Mouse (Mus musculus): Measurements from ENCODE around the gene Gm49416. TPM values are rescaled to one million over a fixed set of nuclear protein-coding genes. Genes with fewer than 3 reads are reported as not detected.

Gm49416 gene
- polyA plus RNA-seq, 1 experiment from 2014 or later: not detected

- peak overlapping the region; percentile 93 for H3K4me2 ChIP-seq (ENCODE audit: low read depth, low read length, severe bottlenecking)
- no peaks in the 10 kb centered on the region for H3K9me3 ChIP-seq (ENCODE audit: control insufficient read depth, low read length)
- H3K36me3 ChIP-seq (ENCODE audit: control insufficient read depth, insufficient read depth, low read length): peaks cover 7% of the 10 kb centered on the region
- peak overlapping the region; percentile 77 for H3K9ac ChIP-seq (ENCODE audit: low read length)
- no peak for DNase-seq (ENCODE audit: low spot score)
- H3K27ac ChIP-seq (ENCODE audit: low read depth, low read length): peak overlapping the region; percentile 68
- no peak for ATAC-seq (replicated peaks; ENCODE audit: low FRiP score)
- peaks cover 4% of the 10 kb centered on the region; the same call in 1 of the 2 replicates for H3K4me1 ChIP-seq (replicated peaks; ENCODE audit: control insufficient read depth, insufficient read depth, low read length)
- H3K4me3 ChIP-seq (ENCODE audit: low read depth, low read length): peak overlapping the region; percentile 89
- no peaks in the 10 kb centered on the region for H3K27me3 ChIP-seq (ENCODE audit: control insufficient read depth, insufficient read depth, low read length)
- WGBS: 2% methylated on average over 6 of the region's 6 CpGs
Measured at GRCm38 (mm10) chr19:8920836-8921291, 32.1 kb downstream of the Gm49416 start.

- Histone ChIP-seq H3K9me3 (ENCODE audit: control insufficient read depth, low read length) (no peaks in the 10 kb centered on the region), H3K4me2 (ENCODE audit: low read depth, low read length, severe bottlenecking) (no peak overlapping the region), H3K4me1 (replicated peaks; ENCODE audit: control insufficient read depth, insufficient read depth, low read length) (peaks cover 4% of the 10 kb centered on the region; the same call in 1 of the 2 replicates), H3K27ac (ENCODE audit: low read depth, low read length) (no peak overlapping the region), H3K27me3 (ENCODE audit: control insufficient read depth, insufficient read depth, low read length) (no peaks in the 10 kb centered on the region), H3K9ac (ENCODE audit: low read length) (no peak overlapping the region), H3K36me3 (ENCODE audit: control insufficient read depth, insufficient read depth, low read length) (no peaks in the 10 kb centered on the region), H3K4me3 (ENCODE audit: low read depth, low read length) (no peak overlapping the region)
- WGBS: 77% methylated on average over 9 of the region's 9 CpGs
- no peak for ATAC-seq (replicated peaks; ENCODE audit: low FRiP score)
- DNase-seq (ENCODE audit: low spot score): no peak
Measured at GRCm38 (mm10) chr19:8921741-8922140, 33.0 kb downstream of the Gm49416 start.

GRCm38 (mm10) chr19:8926766-8927165, 38.0 kb downstream of the Gm49416 start:
- peaks cover 11% of the 10 kb centered on the region; the same call in 1 of the 2 replicates for H3K4me1 ChIP-seq (replicated peaks; ENCODE audit: control insufficient read depth, insufficient read depth, low read length)
- H3K27ac ChIP-seq (ENCODE audit: low read depth, low read length): no peak overlapping the region
- no peaks in the 10 kb centered on the region; the same call in 1 of the 2 replicates for H3K36me3 ChIP-seq (ENCODE audit: control insufficient read depth, insufficient read depth, low read length)
- no peak overlapping the region for H3K4me2 ChIP-seq (ENCODE audit: low read depth, low read length, severe bottlenecking)
- WGBS: 94% methylated on average over 2 of the region's 2 CpGs
- H3K9ac ChIP-seq (ENCODE audit: low read length): no peak overlapping the region
- H3K4me3 ChIP-seq (ENCODE audit: low read depth, low read length): no peak overlapping the region
- H3K27me3 ChIP-seq (ENCODE audit: control insufficient read depth, insufficient read depth, low read length): no peaks in the 10 kb centered on the region
- no peaks in the 10 kb centered on the region for H3K9me3 ChIP-seq (ENCODE audit: control insufficient read depth, low read length)
- DNase-seq (ENCODE audit: low spot score) (no peak), ATAC-seq (replicated peaks; ENCODE audit: low FRiP score) (no peak)

- no peaks in the 10 kb centered on the region for H3K9me3 ChIP-seq (ENCODE audit: control insufficient read depth, low read length)
- DNase-seq (ENCODE audit: low spot score) (no peak), ATAC-seq (replicated peaks; ENCODE audit: low FRiP score) (no peak)
- H3K36me3 ChIP-seq (ENCODE audit: control insufficient read depth, insufficient read depth, low read length): no peaks in the 10 kb centered on the region; the same call in 1 of the 2 replicates
- no peak overlapping the region for H3K9ac ChIP-seq (ENCODE audit: low read length)
- H3K27me3 ChIP-seq (ENCODE audit: control insufficient read depth, insufficient read depth, low read length): no peaks in the 10 kb centered on the region
- no peak overlapping the region for H3K27ac ChIP-seq (ENCODE audit: low read depth, low read length)
- WGBS: 88% methylated on average over 12 of the region's 12 CpGs
- H3K4me2 ChIP-seq (ENCODE audit: low read depth, low read length, severe bottlenecking): no peak overlapping the region
- peaks cover 11% of the 10 kb centered on the region; the same call in 1 of the 2 replicates for H3K4me1 ChIP-seq (replicated peaks; ENCODE audit: control insufficient read depth, insufficient read depth, low read length)
- no peak overlapping the region for H3K4me3 ChIP-seq (ENCODE audit: low read depth, low read length)
Measured at GRCm38 (mm10) chr19:8927891-8928525, 39.3 kb downstream of the Gm49416 start.

GRCm38 (mm10) chr19:8928689-8929223, 40.0 kb downstream of the Gm49416 start:
- H3K27me3 ChIP-seq (ENCODE audit: control insufficient read depth, insufficient read depth, low read length): no peaks in the 10 kb centered on the region
- WGBS: 17% methylated on average over 16 of the region's 16 CpGs
- 0 out of 2 replicates have a peak overlapping the region, but pooled peaks have one; percentile 18 for H3K27ac ChIP-seq (ENCODE audit: low read depth, low read length)
- no peaks in the 10 kb centered on the region; the same call in 1 of the 2 replicates for H3K36me3 ChIP-seq (ENCODE audit: control insufficient read depth, insufficient read depth, low read length)
- ATAC-seq (replicated peaks; ENCODE audit: low FRiP score) (peak; percentile 16; the same call in 1 of the 2 replicates), DNase-seq (ENCODE audit: low spot score) (no peak)
- H3K4me1 ChIP-seq (replicated peaks; ENCODE audit: control insufficient read depth, insufficient read depth, low read length): peaks cover 11% of the 10 kb centered on the region; the same call in 1 of the 2 replicates
- H3K4me2 ChIP-seq (ENCODE audit: low read depth, low read length, severe bottlenecking): peak overlapping the region; percentile 86; the same call in 1 of the 2 replicates
- H3K9me3 ChIP-seq (ENCODE audit: control insufficient read depth, low read length): no peaks in the 10 kb centered on the region
- H3K9ac ChIP-seq (ENCODE audit: low read length): peak overlapping the region; percentile 79; the same call in 1 of the 2 replicates
- peak overlapping the region; percentile 64 for H3K4me3 ChIP-seq (ENCODE audit: low read depth, low read length)

- H3K4me1 ChIP-seq (replicated peaks; ENCODE audit: control insufficient read depth, insufficient read depth, low read length): peaks cover 11% of the 10 kb centered on the region; the same call in 1 of the 2 replicates
- no peaks in the 10 kb centered on the region for H3K9me3 ChIP-seq (ENCODE audit: control insufficient read depth, low read length)
- under 1% methylated on average over 47 of the region's 74 CpGs for WGBS
- DNase-seq (ENCODE audit: low spot score) (peak; percentile 79), ATAC-seq (replicated peaks; ENCODE audit: low FRiP score) (peak; percentile 82)
- peak within 1 kb of the TSS; percentile 25; the same call in 1 of the 2 replicates for H3K27ac ChIP-seq (ENCODE audit: low read depth, low read length)
- H3K4me3 ChIP-seq (ENCODE audit: low read depth, low read length): peak within 1 kb of the TSS; percentile 64
- no peaks in the 10 kb centered on the region for H3K27me3 ChIP-seq (ENCODE audit: control insufficient read depth, insufficient read depth, low read length)
- no peaks in the 10 kb centered on the region; the same call in 1 of the 2 replicates for H3K36me3 ChIP-seq (ENCODE audit: control insufficient read depth, insufficient read depth, low read length)
- H3K9ac ChIP-seq (ENCODE audit: low read length): peak within 1 kb of the TSS; percentile 79
- peak within 1 kb of the TSS; percentile 86 for H3K4me2 ChIP-seq (ENCODE audit: low read depth, low read length, severe bottlenecking)
Measured at GRCm38 (mm10) chr19:8929224-8930088, 40.7 kb downstream of the Gm49416 start, which contains the start of the genes Rom1 and Eml3. Gene Rom1, minus strand, starts transcription at chr19:8929356. Gene Eml3, plus strand, starts transcription at chr19:8929552.

GRCm38 (mm10) chr19:8930117-8930516, 41.4 kb downstream of the Gm49416 start:
- H3K36me3 ChIP-seq (ENCODE audit: control insufficient read depth, insufficient read depth, low read length): no peaks in the 10 kb centered on the region; the same call in 1 of the 2 replicates
- peak overlapping the region; percentile 64 for H3K4me3 ChIP-seq (ENCODE audit: low read depth, low read length)
- peak overlapping the region; percentile 79 for H3K9ac ChIP-seq (ENCODE audit: low read length)
- H3K4me1 ChIP-seq (replicated peaks; ENCODE audit: control insufficient read depth, insufficient read depth, low read length): peaks cover 11% of the 10 kb centered on the region; the same call in 1 of the 2 replicates
- DNase-seq (ENCODE audit: low spot score) (no peak), ATAC-seq (replicated peaks; ENCODE audit: low FRiP score) (no peak)
- 18% methylated on average over 11 of the region's 11 CpGs for WGBS
- no peak overlapping the region for H3K27ac ChIP-seq (ENCODE audit: low read depth, low read length)
- peak overlapping the region; percentile 86 for H3K4me2 ChIP-seq (ENCODE audit: low read depth, low read length, severe bottlenecking)
- H3K9me3 ChIP-seq (ENCODE audit: control insufficient read depth, low read length): no peaks in the 10 kb centered on the region
- no peaks in the 10 kb centered on the region for H3K27me3 ChIP-seq (ENCODE audit: control insufficient read depth, insufficient read depth, low read length)

GRCm38 (mm10) chr19:8930771-8931170, 42.0 kb downstream of the Gm49416 start:
- no peaks in the 10 kb centered on the region; the same call in 1 of the 2 replicates for H3K36me3 ChIP-seq (ENCODE audit: control insufficient read depth, insufficient read depth, low read length)
- peaks cover 11% of the 10 kb centered on the region; the same call in 1 of the 2 replicates for H3K4me1 ChIP-seq (replicated peaks; ENCODE audit: control insufficient read depth, insufficient read depth, low read length)
- H3K27ac ChIP-seq (ENCODE audit: low read depth, low read length): no peak overlapping the region
- H3K9me3 ChIP-seq (ENCODE audit: control insufficient read depth, low read length): no peaks in the 10 kb centered on the region
- H3K4me2 ChIP-seq (ENCODE audit: low read depth, low read length, severe bottlenecking): no peak overlapping the region; the same call in 1 of the 2 replicates
- WGBS: 81% methylated on average over 7 of the region's 7 CpGs
- no peaks in the 10 kb centered on the region for H3K27me3 ChIP-seq (ENCODE audit: control insufficient read depth, insufficient read depth, low read length)
- no peak overlapping the region for H3K4me3 ChIP-seq (ENCODE audit: low read depth, low read length)
- H3K9ac ChIP-seq (ENCODE audit: low read length): no peak overlapping the region; the same call in 1 of the 2 replicates
- no peak for DNase-seq (ENCODE audit: low spot score)
- no peak for ATAC-seq (replicated peaks; ENCODE audit: low FRiP score)

Measured in forebrain, embryonic 11.5 days (tissue).